In genomic region chr10:39133462-39134310, GRCm38 (mm10) we compare ENCODE assay signal across 8 mouse cellular contexts. TPM values are rescaled to one million over a fixed set of nuclear protein-coding genes. Genes with fewer than 3 reads are reported as not detected.
DNase-seq lines count a peak whose midpoint lies in the region; ATAC-seq and TF ChIP-seq lines count a peak whose summit lies in the region.

TSS of gene Fam229b (minus strand) at chr10:39133914.
TSS of gene Tube1 (plus strand) at chr10:39133976.

- ATAC-seq in heart, embryonic 11.5 days (replicated peaks; ENCODE audit: insufficient number of reproducible peaks, low FRiP score, low TSS enrichment), result peak; percentile 90
- peak; percentile 96 for ATAC-seq in kidney, embryonic 16.5 days (ENCODE audit: low FRiP score, low TSS enrichment)

- H3K36me3 ChIP-seq in C2C12 (ENCODE audit: control insufficient read depth, insufficient read depth), result peaks cover 13% of the 10 kb centered on the region
- H3K36me3 ChIP-seq in erythroblast, embryonic 14.5 days (ENCODE audit: control insufficient read depth), result peaks cover 26% of the 10 kb centered on the region
- 0 out of 2 replicates have a peak, but pooled peaks cover 2% of the 10 kb centered on the region for H3K36me3 ChIP-seq in heart, embryonic 11.5 days (ENCODE audit: control insufficient read depth, insufficient read depth, low read length)
- H3K36me3 ChIP-seq in kidney, embryonic 16.5 days (ENCODE audit: insufficient read depth, low read length), result peaks cover 10% of the 10 kb centered on the region; the same call in 1 of the 2 replicates
- H3K36me3 ChIP-seq in liver, adult 2 months (ENCODE audit: control insufficient read depth, insufficient read depth, low read length), result no peaks in the 10 kb centered on the region
- peaks cover 5% of the 10 kb centered on the region for H3K36me3 ChIP-seq in myocyte (ENCODE audit: control insufficient read depth, insufficient read depth)
- no peaks in the 10 kb centered on the region for H3K36me3 ChIP-seq in splenic B cell, adult 2 months (ENCODE audit: control insufficient read depth, insufficient read depth, low read length, poor library complexity, severe bottlenecking)

- H3K4me1 ChIP-seq in erythroblast, embryonic 14.5 days (ENCODE audit: control insufficient read depth), result peaks cover 24% of the 10 kb centered on the region
- H3K4me1 ChIP-seq in heart, embryonic 11.5 days (ENCODE audit: control insufficient read depth, insufficient read depth, low read length), result peaks cover 6% of the 10 kb centered on the region; the same call in 1 of the 2 replicates
- H3K4me1 ChIP-seq in kidney, embryonic 16.5 days (ENCODE audit: insufficient read depth, low read length), result peaks cover 6% of the 10 kb centered on the region
- no peaks in the 10 kb centered on the region for H3K4me1 ChIP-seq in liver, adult 2 months (ENCODE audit: control insufficient read depth, insufficient read depth, low read length)

- peak; percentile 27; the same call in 1 of the 2 replicates for TF ChIP-seq POLR2A in brain, embryonic 14.5 days (IDR thresholded peaks at IDR 0.05; ENCODE audit: borderline replicate concordance, extremely low read depth, insufficient read depth, insufficient read length, poor library complexity, severe bottlenecking)
- TF ChIP-seq POLR2A in liver, adult 2 months (IDR thresholded peaks at IDR 0.05; ENCODE audit: extremely low read depth, insufficient read depth, low read length), result no peak
- peak; percentile 82 for TF ChIP-seq POLR2A in myocyte (IDR thresholded peaks at IDR 0.05; ENCODE audit: insufficient read length, low read depth)

- H3K4me3 ChIP-seq in C2C12 (ENCODE audit: insufficient read depth, poor library complexity, severe bottlenecking) (peak within 1 kb of the TSS; percentile 90), myocyte (peak within 1 kb of the TSS; percentile 78)
- peak within 1 kb of the TSS; percentile 87 for H3K4me3 ChIP-seq in erythroblast, embryonic 14.5 days (replicated peaks)
- peak within 1 kb of the TSS; percentile 78 for H3K4me3 ChIP-seq in heart, embryonic 11.5 days (ENCODE audit: low read depth, low read length)
- H3K4me3 ChIP-seq in kidney, embryonic 16.5 days (ENCODE audit: low read length), result peak within 1 kb of the TSS; percentile 76
- H3K4me3 ChIP-seq in liver, adult 2 months (ENCODE audit: insufficient read depth, low read depth, low read length), result peak within 1 kb of the TSS; percentile 80

- no peak for TF ChIP-seq CTCF in C2C12 (IDR thresholded peaks at IDR 0.05; ENCODE audit: control insufficient read depth, insufficient read depth, insufficient read length)
- no peak for TF ChIP-seq CTCF in brain, embryonic 14.5 days (IDR thresholded peaks at IDR 0.05; ENCODE audit: borderline replicate concordance, extremely low read depth, insufficient read depth, insufficient read length)
- TF ChIP-seq CTCF in liver, adult 2 months (IDR thresholded peaks at IDR 0.05; ENCODE audit: low read depth, low read length), result no peak

- H3ac ChIP-seq in C2C12 (ENCODE audit: control insufficient read depth, insufficient read length, low read depth), result peak within 1 kb of the TSS; percentile 96
- H3ac ChIP-seq in myocyte (ENCODE audit: control insufficient read depth, insufficient read length), result peak within 1 kb of the TSS; percentile 9

- WGBS in heart, embryonic 11.5 days (ENCODE audit: insufficient replicate concordance), result 4% methylated on average over 47 of the region's 47 CpGs
- WGBS in kidney, embryonic 16.5 days, result 5% methylated on average over 47 of the region's 47 CpGs
- WGBS in liver, adult 2 months, result 4% methylated on average over 47 of the region's 47 CpGs

- peaks cover 1% of the 10 kb centered on the region for H3K79me3 ChIP-seq in C2C12 (ENCODE audit: low read depth)

- H3K27ac ChIP-seq in heart, embryonic 11.5 days (ENCODE audit: low read depth, low read length), result no peak within 1 kb of the TSS
- H3K27ac ChIP-seq in kidney, embryonic 16.5 days (ENCODE audit: low read length), result 0 out of 2 replicates have a peak within 1 kb of the TSS, but pooled peaks have one; percentile 29
- H3K27ac ChIP-seq in liver, adult 2 months (replicated peaks; ENCODE audit: insufficient read depth, low read depth, low read length), result no peak within 1 kb of the TSS

- H3K27me3 ChIP-seq in C2C12 (ENCODE audit: control insufficient read depth, insufficient read depth, insufficient read length) (no peaks in the 10 kb centered on the region), myocyte (ENCODE audit: control insufficient read depth, insufficient read depth, insufficient read length) (no peaks in the 10 kb centered on the region)
- no peaks in the 10 kb centered on the region for H3K27me3 ChIP-seq in erythroblast, embryonic 14.5 days (ENCODE audit: control insufficient read depth)
- H3K27me3 ChIP-seq in heart, embryonic 11.5 days (ENCODE audit: control insufficient read depth, insufficient read depth, low read length), result no peaks in the 10 kb centered on the region
- H3K27me3 ChIP-seq in kidney, embryonic 16.5 days (ENCODE audit: insufficient read depth, low read length), result no peaks in the 10 kb centered on the region
- H3K27me3 ChIP-seq in liver, adult 2 months (ENCODE audit: control insufficient read depth, insufficient read depth, low read length), result no peaks in the 10 kb centered on the region
- no peaks in the 10 kb centered on the region for H3K27me3 ChIP-seq in splenic B cell, adult 2 months (ENCODE audit: control insufficient read depth, insufficient read depth, low read length, poor library complexity, severe bottlenecking)

- no peaks in the 10 kb centered on the region for H3K9me3 ChIP-seq in erythroblast, embryonic 14.5 days (ENCODE audit: control insufficient read depth, low read length)
- no peaks in the 10 kb centered on the region for H3K9me3 ChIP-seq in heart, embryonic 11.5 days (replicated peaks; ENCODE audit: control insufficient read depth, low read length)
- no peaks in the 10 kb centered on the region for H3K9me3 ChIP-seq in kidney, embryonic 16.5 days (ENCODE audit: low read length)

- H3K79me2 ChIP-seq in C2C12 (ENCODE audit: control insufficient read depth, insufficient read depth) (peaks cover 15% of the 10 kb centered on the region), myocyte (ENCODE audit: control insufficient read depth, insufficient read depth) (peaks cover 8% of the 10 kb centered on the region)
- no peaks in the 10 kb centered on the region for H3K79me2 ChIP-seq in liver, adult 2 months (ENCODE audit: control insufficient read depth, insufficient read depth, low read length)

- DNase-seq in brain, embryonic 14.5 days (ENCODE audit: low read depth), result peak; percentile 99
- DNase-seq in liver, adult 2 months (ENCODE audit: extremely low read depth, low read depth, low spot score), result peak; percentile 88
- DNase-seq in splenic B cell, adult 2 months (ENCODE audit: low read depth, low spot score), result peak; percentile 94

- H3K9ac ChIP-seq in heart, embryonic 11.5 days (ENCODE audit: low read depth, low read length), result peak within 1 kb of the TSS; percentile 76
- H3K9ac ChIP-seq in kidney, embryonic 16.5 days (replicated peaks; ENCODE audit: low read length), result peak within 1 kb of the TSS; percentile 79
- H3K9ac ChIP-seq in liver, adult 2 months (ENCODE audit: low read depth, low read length), result peak within 1 kb of the TSS; percentile 62

- H3K4me2 ChIP-seq in heart, embryonic 11.5 days, result peak within 1 kb of the TSS; percentile 78
- H3K4me2 ChIP-seq in kidney, embryonic 16.5 days (replicated peaks; ENCODE audit: low read depth, low read length), result peak within 1 kb of the TSS; percentile 86
- peak within 1 kb of the TSS; percentile 78 for H3K4me2 ChIP-seq in myocyte (ENCODE audit: low read depth)

TF ChIP-seq in C2C12, 6 proteins besides CTCF, POLR2A, EP300 and RAD21:
- TF ChIP-seq CEBPB (IDR thresholded peaks at IDR 0.05; ENCODE audit: low read depth) (peak; percentile 47), MAX (IDR thresholded peaks at IDR 0.05) (peak; percentile 74), MYOD1 (IDR thresholded peaks at IDR 0.05; ENCODE audit: control insufficient read depth, insufficient read length, low read depth) (no peak), FOSL1 (IDR thresholded peaks at IDR 0.05; ENCODE audit: insufficient read depth, low read length, poor library complexity, severe bottlenecking) (no peak)

TF ChIP-seq in myocyte, 11 proteins besides CTCF, POLR2A, EP300 and RAD21:
- TF ChIP-seq E2F4 (IDR thresholded peaks at IDR 0.05; ENCODE audit: insufficient read depth) (peak; percentile 91), USF1 (IDR thresholded peaks at IDR 0.05; ENCODE audit: low read depth) (no peak), POLR2AphosphoS2 (IDR thresholded peaks at IDR 0.05; ENCODE audit: insufficient read length, low read depth) (peak; percentile 83)

RNA-seq across cellular contexts. Expression of gene Fam229b, which starts in this region (rescaled TPM):
- polyA plus RNA-seq in C2C12 (2012; fragmentation: generic; extraction: Trizol) (3.7 TPM), myocyte (2012; fragmentation: generic; extraction: Trizol) (5.3 TPM)
- 17.0 and 17.6 TPM in 2 replicates for polyA plus RNA-seq in brain, embryonic 14.5 days (2012; rRNA removed)
- polyA plus RNA-seq in erythroblast, embryonic 14.5 days (2012), result 0.12 TPM in 1 of 2 replicates, not detected in the other
- 8.0 and 8.6 TPM in 2 replicates for polyA plus RNA-seq in heart, embryonic 11.5 days (2014; fragmentation: Nextera tagmentation; extraction: Ambion mirVana)
- 10.5 and 13.0 TPM in 2 replicates for polyA plus RNA-seq in kidney, embryonic 16.5 days (2015; fragmentation: Nextera tagmentation; extraction: Ambion mirVana)
- total RNA-seq in liver, adult 2 months (2014; rRNA removed), result 0.87 and 1.1 TPM in 2 replicates
- 0.35 and 0.41 TPM in 2 replicates for polyA plus RNA-seq in liver, adult 2 months (2012; rRNA removed)

RNA-seq across cellular contexts. Expression of gene Tube1, which starts in this region (rescaled TPM):
- polyA plus RNA-seq in C2C12 (2012; fragmentation: generic; extraction: Trizol), result 3.3 TPM
- polyA plus RNA-seq in brain, embryonic 14.5 days (2012; rRNA removed), result 12.1 and 17.7 TPM in 2 replicates
- polyA plus RNA-seq in erythroblast, embryonic 14.5 days (2012), result 0.07 and 0.13 TPM in 2 replicates
- polyA plus RNA-seq in heart, embryonic 11.5 days (2014; fragmentation: Nextera tagmentation; extraction: Ambion mirVana), result 14.5 TPM in 2 replicates
- polyA plus RNA-seq in kidney, embryonic 16.5 days (2015; fragmentation: Nextera tagmentation; extraction: Ambion mirVana), result 16.1 and 17.5 TPM in 2 replicates
- 1.1 and 1.8 TPM in 2 replicates for total RNA-seq in liver, adult 2 months (2014; rRNA removed)
- 0.72 and 0.75 TPM in 2 replicates for polyA plus RNA-seq in liver, adult 2 months (2012; rRNA removed)
- polyA plus RNA-seq in myocyte (2012; fragmentation: generic; extraction: Trizol), result 2.1 TPM
